Mouse (Mus musculus) liver, adult 2 months (tissue): ENCODE results near the gene Bud31. TPM values are rescaled to one million over a fixed set of nuclear protein-coding genes. Genes with fewer than 3 reads are reported as not detected.
A peak's percentile ranks its signal among the peaks of the same experiment; 100 is the strongest.
"Not testable (repeated sequence)": the region's sequence is repeated elsewhere in the genome, so short reads cannot be mapped to it uniquely, and the experiment has no call there.

Source experiments
- DNase-seq: peaks from one replicate; pipeline ENCODE4 v3.0.0-alpha.2; 2011; ENCODE audit warnings: low read depth, low spot score; ENCODE audit errors: extremely low read depth
- H3K27ac ChIP-seq: fragments of 200-500 bp; replicated peaks from 2 replicates; pipeline ENCODE4 v1.5.1; 2012; ENCODE audit warnings: low read depth, mild to moderate bottlenecking, control low read depth, inconsistent platforms, low read length; ENCODE audit not compliant: insufficient read depth
- H3K27me3 ChIP-seq: fragments of 200-500 bp; 2 replicates; pipeline ENCODE4 v1.6.1; 2012; ENCODE audit warnings: mild to moderate bottlenecking, moderate library complexity, low read length, inconsistent platforms; ENCODE audit not compliant: control insufficient read depth, insufficient read depth
- H3K36me3 ChIP-seq: fragments of 200-500 bp; 2 replicates; pipeline ENCODE4 v1.6.1; 2012; ENCODE audit warnings: low read length, inconsistent platforms; ENCODE audit not compliant: control insufficient read depth, insufficient read depth
- H3K4me1 ChIP-seq: fragments of 200-500 bp; 2 replicates; pipeline ENCODE4 v1.6.1; 2011; ENCODE audit warnings: low read length; ENCODE audit not compliant: control insufficient read depth, insufficient read depth
- H3K4me3 ChIP-seq: fragments of 200-500 bp; 2 replicates; pipeline ENCODE4 v1.5.1; 2011; ENCODE audit warnings: low read depth, mild to moderate bottlenecking, control low read depth, low read length, moderate library complexity; ENCODE audit not compliant: insufficient read depth
- H3K79me2 ChIP-seq: fragments of 200-500 bp; 2 replicates; pipeline ENCODE4 v1.6.1; 2012; ENCODE audit warnings: inconsistent platforms, mild to moderate bottlenecking, low read length, moderate library complexity; ENCODE audit not compliant: control insufficient read depth, insufficient read depth
- H3K9ac ChIP-seq: fragments of 200-500 bp; 2 replicates; pipeline ENCODE4 v1.6.1; 2012; ENCODE audit warnings: low read depth, mild to moderate bottlenecking, control low read depth, inconsistent platforms, low read length
- CTCF ChIP-seq: fragments of 200-500 bp; IDR thresholded peaks from 2 replicates; pipeline ENCODE4 v1.5.1; 2011; ENCODE audit warnings: low read depth, low read length, control low read depth
- POLR2A ChIP-seq: fragments of 200-500 bp; IDR thresholded peaks from 2 replicates; pipeline ENCODE4 v1.6.1; 2011; ENCODE audit warnings: low read length, control low read depth; ENCODE audit not compliant: insufficient read depth; ENCODE audit errors: extremely low read depth
- WGBS: fragments of 180-500 bp; shearing (Covaris S2); methylation state at CpG from one replicate; pipeline ENCODE4 v1.1.7; 2018; 5-methylcytosine and 5-hydroxymethylcytosine counted together
- polyA plus RNA-seq: library from polyadenylated mRNA; depleted of rRNA; stranded (reverse); fragments of >200 nt; gene quantifications from 2 replicates; pipeline ENCODE4 v1.2.3, GENCODE M21; 2012
- total RNA-seq: library from RNA; depleted of rRNA; stranded (reverse); fragments of >200 nt; gene quantifications from 2 replicates; pipeline ENCODE4 v1.2.3, GENCODE M21; 2014

Bud31 gene
- total and polyA plus RNA-seq, 2 experiments = 45.5 to 66.4 TPM

DNA sequence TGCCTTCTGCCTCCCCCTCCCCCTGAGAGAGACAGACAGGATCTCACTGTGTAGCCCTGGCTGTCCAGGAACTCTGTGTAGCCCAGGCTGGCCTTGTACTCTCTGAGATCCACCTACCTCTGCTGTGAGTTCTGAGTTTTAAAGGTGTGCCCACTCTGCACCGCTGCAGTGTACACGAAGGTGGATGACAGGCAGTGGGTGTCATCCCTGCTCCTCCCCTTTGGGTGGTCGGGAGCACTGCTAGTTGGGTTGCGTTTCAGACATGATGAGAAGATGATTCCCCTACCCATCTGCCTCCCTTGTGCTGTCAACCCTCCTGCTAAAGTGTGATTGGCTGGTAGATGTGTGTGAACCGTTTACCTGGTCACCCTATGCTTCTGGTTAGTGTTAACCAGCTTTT is 21.7 kb upstream of the Bud31 start:
- no peaks in the 10 kb centered on the region for H3K27me3 ChIP-seq
- no peaks in the 10 kb centered on the region for H3K36me3 ChIP-seq
- H3K4me1 ChIP-seq = peaks cover 2% of the 10 kb centered on the region; the same call in 1 of the 2 replicates
- H3K27ac ChIP-seq = no peak overlapping the region
- WGBS = 94% methylated on average over 5 of the region's 5 CpGs
- no peak overlapping the region for H3K4me3 ChIP-seq
- peaks cover 5% of the 10 kb centered on the region; the same call in 1 of the 2 replicates for H3K79me2 ChIP-seq
- no peak overlapping the region for H3K9ac ChIP-seq
- no peak for DNase-seq
- TF ChIP-seq CTCF (no peak), POLR2A (no peak)

- Histone ChIP-seq H3K79me2 (peaks cover 5% of the 10 kb centered on the region; the same call in 1 of the 2 replicates), H3K9ac (no peak overlapping the region), H3K4me1 (peaks cover 2% of the 10 kb centered on the region; the same call in 1 of the 2 replicates), H3K27ac (no peak overlapping the region), H3K36me3 (no peaks in the 10 kb centered on the region; the same call in 1 of the 2 replicates), H3K27me3 (no peaks in the 10 kb centered on the region), H3K4me3 (no peak overlapping the region)
- 93% methylated on average over 2 of the region's 2 CpGs for WGBS
- peak; percentile 70 for TF ChIP-seq CTCF
- no peak for TF ChIP-seq POLR2A
- DNase-seq = no peak
Observed at GRCm38 (mm10) chr5:145119385-145119784, 20.8 kb upstream of the Bud31 start.

GRCm38 (mm10) chr5:145120921-145121320 is 19.2 kb upstream of the Bud31 start:
- Histone ChIP-seq H3K4me1 (peaks cover 2% of the 10 kb centered on the region; the same call in 1 of the 2 replicates), H3K9ac (no peak overlapping the region), H3K4me3 (no peak overlapping the region), H3K79me2 (peaks cover 5% of the 10 kb centered on the region; the same call in 1 of the 2 replicates), H3K27me3 (no peaks in the 10 kb centered on the region), H3K27ac (no peak overlapping the region), H3K36me3 (peaks cover under 1% of the 10 kb centered on the region; the same call in 1 of the 2 replicates)
- TF ChIP-seq CTCF = no peak
- no peak for TF ChIP-seq POLR2A
- 75% methylated on average over 7 of the region's 7 CpGs for WGBS
- no peak for DNase-seq

- H3K36me3 ChIP-seq = peaks cover 10% of the 10 kb centered on the region
- H3K79me2 ChIP-seq = peaks cover 4% of the 10 kb centered on the region; the same call in 1 of the 2 replicates
- H3K9ac ChIP-seq = no peak overlapping the region
- WGBS = 95% methylated on average over 19 of the region's 19 CpGs
- no peaks in the 10 kb centered on the region for H3K27me3 ChIP-seq
- no peak overlapping the region for H3K27ac ChIP-seq
- no peak for TF ChIP-seq CTCF
- no peak for TF ChIP-seq POLR2A
- H3K4me1 ChIP-seq = no peaks in the 10 kb centered on the region
- no peak overlapping the region for H3K4me3 ChIP-seq
- no peak for DNase-seq
Observed at GRCm38 (mm10) chr5:145123396-145123795, 16.8 kb upstream of the Bud31 start.

DNA sequence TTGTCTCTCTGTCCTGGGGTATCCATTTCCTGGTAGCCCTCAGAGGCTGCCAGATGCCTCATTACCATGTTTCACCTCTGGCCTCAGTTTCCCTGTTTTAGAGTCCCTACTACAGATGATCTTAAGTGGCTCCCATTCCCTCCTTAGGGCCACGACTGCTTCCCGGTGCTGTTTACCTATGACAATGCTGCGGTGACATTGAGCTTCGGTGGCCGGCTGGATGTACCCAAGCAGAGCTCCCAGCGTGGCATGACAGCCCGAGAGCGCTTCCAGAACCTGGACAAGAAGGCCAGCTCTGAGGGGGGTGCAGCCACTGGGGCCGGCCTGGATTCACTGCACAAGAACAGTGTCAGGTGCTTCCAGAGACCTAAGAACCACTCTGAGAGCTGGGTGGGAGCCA is 13.6 kb upstream of the Bud31 start:
- TF ChIP-seq CTCF = no peak
- TF ChIP-seq POLR2A = no peak
- H3K9ac ChIP-seq = no peak overlapping the region
- H3K4me1 ChIP-seq = no peaks in the 10 kb centered on the region
- H3K27me3 ChIP-seq = no peaks in the 10 kb centered on the region
- H3K79me2 ChIP-seq = no peaks in the 10 kb centered on the region
- H3K4me3 ChIP-seq = no peak overlapping the region
- no peak for DNase-seq
- peaks cover 20% of the 10 kb centered on the region for H3K36me3 ChIP-seq
- 95% methylated on average over 9 of the region's 9 CpGs for WGBS
- no peak overlapping the region for H3K27ac ChIP-seq

DNA sequence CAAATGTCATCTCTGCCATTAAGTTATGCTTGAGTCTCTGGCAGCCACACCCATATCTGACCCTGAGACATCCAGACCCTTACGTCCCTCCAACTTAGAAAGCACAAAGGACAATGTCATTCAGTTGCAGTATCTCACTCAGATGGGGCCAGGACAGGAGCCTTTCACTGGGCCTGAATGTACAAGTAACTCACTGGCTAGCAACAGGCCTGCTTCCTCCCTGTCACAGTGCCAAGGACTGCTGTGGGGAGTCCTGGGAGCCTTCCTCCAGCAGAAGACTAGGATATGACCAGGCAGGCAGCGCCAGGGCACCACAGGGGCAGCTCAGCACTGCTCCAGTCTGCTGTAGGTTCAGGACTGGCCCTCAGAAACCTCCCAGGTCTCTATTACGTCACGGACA is 11.0 kb upstream of the Bud31 start:
- WGBS = 86% methylated on average over 4 of the region's 4 CpGs
- no peak overlapping the region for H3K27ac ChIP-seq
- H3K36me3 ChIP-seq = peaks cover 37% of the 10 kb centered on the region
- no peaks in the 10 kb centered on the region for H3K27me3 ChIP-seq
- DNase-seq = no peak
- H3K79me2 ChIP-seq = no peaks in the 10 kb centered on the region
- TF ChIP-seq CTCF (no peak), POLR2A (no peak)
- no peaks in the 10 kb centered on the region for H3K4me1 ChIP-seq
- H3K9ac ChIP-seq = no peak overlapping the region
- H3K4me3 ChIP-seq = no peak overlapping the region

GRCm38 (mm10) chr5:145129773-145130172 is 10.4 kb upstream of the Bud31 start:
- not testable (repeated sequence) for H3K27ac ChIP-seq, H3K9ac ChIP-seq, H3K27me3 ChIP-seq, H3K79me2 ChIP-seq, H3K4me3 ChIP-seq, DNase-seq, H3K4me1 ChIP-seq
- peaks cover 44% of the 10 kb centered on the region for H3K36me3 ChIP-seq
- WGBS = 91% methylated on average over 4 of the region's 6 CpGs
